Mouse (Mus musculus) gastrocnemius, adult 2 months (tissue): ENCODE measurements around the gene Slc43a3. TPM values are rescaled to one million over a fixed set of nuclear protein-coding genes. Genes with fewer than 3 reads are reported as not detected.
"Not testable (repeated sequence)": the region's sequence is repeated elsewhere in the genome, so short reads cannot be mapped to it uniquely, and the experiment has no call there.

Experiments used
- DNase-seq: peaks from one replicate; pipeline ENCODE4 v3.0.0; 2022
- H3K27ac ChIP-seq: fragments of 200-600 bp; 2 replicates; pipeline ENCODE4 v1.8.1; 2022; ENCODE audit warnings: mild to moderate bottlenecking
- H3K4me3 ChIP-seq: fragments of 200-600 bp; 2 replicates; pipeline ENCODE4 v1.8.1; 2022; ENCODE audit warnings: mild to moderate bottlenecking, moderate library complexity
- CTCF ChIP-seq: fragments of 200-600 bp; IDR thresholded peaks from 2 replicates; pipeline ENCODE4 v1.8.1; 2022; ENCODE audit warnings: antibody characterized with exemption, mild to moderate bottlenecking, moderate library complexity
- intact Hi-C: fragments of 180-260 bp; cut with DNase I; formaldehyde crosslinking; loops from one replicate; pipeline ENCODE4 v1.15.1; 2025
- long read RNA-seq, 2 experiments: library from polyadenylated mRNA; stranded (forward); transcript quantifications; one replicate each; pipeline ENCODE4 v2.0.0; 2021
- total RNA-seq, 2 experiments: library from RNA; stranded (reverse); gene quantifications; 2 replicates each; pipeline ENCODE4 v1.2.3; 2021

The Slc43a3 gene
- total RNA-seq, result 10 to 100 TPM; 26.4 to 30.2 TPM
- long read RNA-seq, experiment 1, transcript Slc43a3-201 (13 exons, 2,583 nt), result major isoform, 19 of 39 reads
- long read RNA-seq, experiment 1, partial matches to known transcripts, result 1 of 39 reads
- long read RNA-seq, experiment 1, other reads (novel, unspliced or antisense), result 19 of 39 reads
- long read RNA-seq, experiment 2, transcript Slc43a3-201 (13 exons, 2,583 nt), result major isoform, 27 of 49 reads
- long read RNA-seq, experiment 2, partial matches to known transcripts, result 2 of 49 reads
- long read RNA-seq, experiment 2, other reads (novel, unspliced or antisense), result 20 of 49 reads

GRCm38 (mm10) chr2:84936474-84937429 is at the start of gene Slc43a3:
Slc43a3 (plus strand) TSS chr2:84936579.
- no peak for TF ChIP-seq CTCF
- peak; percentile 91 for DNase-seq
- Histone ChIP-seq H3K4me3 (peak within 1 kb of the TSS; percentile 73), H3K27ac (peak within 1 kb of the TSS; percentile 87)
- intact Hi-C loops, result no loop called here

GRCm38 (mm10) chr2:84886821-84887281 is 49.5 kb upstream of the Slc43a3 start:
- Histone ChIP-seq H3K27ac (peak overlapping the region; percentile 31; the same call in 1 of the 2 replicates), H3K4me3 (peak overlapping the region; percentile 70)
- TF ChIP-seq CTCF, result no peak
- intact Hi-C loops, result loop anchor here (5.0 kb wide), 1 partner anchor 120 kb away; no protein-coding TSS in a partner anchor
- no peak for DNase-seq

GRCm38 (mm10) chr2:84887411-84888271 is 48.7 kb upstream of the Slc43a3 start:
- peak overlapping the region; percentile 70 for H3K4me3 ChIP-seq
- H3K27ac ChIP-seq, result peak overlapping the region; percentile 46
- intact Hi-C loops, result loop anchor here (5.0 kb wide), 1 partner anchor 120 kb away; no protein-coding TSS in a partner anchor
- peak; percentile 22; the same call in 1 of the 2 replicates for TF ChIP-seq CTCF
- peak; percentile 42 for DNase-seq

GRCm38 (mm10) chr2:84888657-84889315 is 47.6 kb upstream of the Slc43a3 start:
- Histone ChIP-seq H3K4me3 (peak overlapping the region; percentile 64), H3K27ac (peak overlapping the region; percentile 54)
- peak; percentile 83 for DNase-seq
- intact Hi-C loops, result loop anchor here (5.0 kb wide), 1 partner anchor 119 kb away; no protein-coding TSS in a partner anchor
- TF ChIP-seq CTCF, result peak; percentile 81

DNA sequence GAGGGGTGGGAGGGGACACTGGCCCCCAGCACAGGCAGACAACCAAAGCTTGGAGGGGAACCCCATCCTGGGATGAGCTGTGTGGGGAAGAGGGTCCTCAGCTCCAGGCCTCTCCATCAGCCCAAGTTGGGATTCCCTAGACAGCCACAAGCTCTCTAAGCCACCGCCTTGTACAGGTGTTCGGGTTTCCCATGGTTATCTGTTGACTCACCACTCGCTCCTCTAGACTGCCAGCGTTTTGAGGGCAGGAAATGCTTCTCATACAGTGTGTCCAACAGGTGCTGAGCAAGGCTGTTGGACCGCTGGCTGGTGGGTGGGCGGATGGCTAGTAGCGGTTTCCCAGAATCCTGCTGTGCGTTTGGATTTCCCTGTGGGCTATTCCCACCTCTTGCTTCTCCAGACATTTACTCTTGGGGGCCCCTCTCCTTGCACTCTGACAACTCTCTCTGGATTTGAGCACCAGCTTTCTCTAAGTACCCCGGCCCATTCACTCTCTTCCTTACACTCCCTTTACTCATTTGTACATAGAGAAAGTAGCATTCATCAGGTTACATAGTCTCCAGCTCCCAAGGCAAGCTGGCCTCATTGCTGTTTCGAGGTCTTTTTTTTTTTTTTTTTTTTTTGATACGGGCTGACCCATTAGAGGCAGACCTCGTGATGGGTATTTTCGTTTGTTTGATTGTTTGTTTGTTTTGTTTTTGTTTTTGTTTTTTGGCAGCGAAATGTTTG is 46.9 kb upstream of the Slc43a3 start:
- intact Hi-C loops, result loop anchor here (1.0 to 5.0 kb wide), 4 partner anchors 21 to 432 kb away; no protein-coding TSS in a partner anchor
- Histone ChIP-seq H3K4me3 (peak overlapping the region; percentile 64), H3K27ac (peak overlapping the region; percentile 54)
- TF ChIP-seq CTCF, result no peak
- DNase-seq, result peak; percentile 25

GRCm38 (mm10) chr2:84890045-84890340 is 46.4 kb upstream of the Slc43a3 start:
- peak; percentile 86 for TF ChIP-seq CTCF
- peak; percentile 86 for DNase-seq
- intact Hi-C loops, result loop anchor here (1.0 to 5.0 kb wide), 3 partner anchors 21 to 433 kb away; no protein-coding TSS in a partner anchor
- Histone ChIP-seq H3K27ac (no peak overlapping the region), H3K4me3 (no peak overlapping the region)

DNA sequence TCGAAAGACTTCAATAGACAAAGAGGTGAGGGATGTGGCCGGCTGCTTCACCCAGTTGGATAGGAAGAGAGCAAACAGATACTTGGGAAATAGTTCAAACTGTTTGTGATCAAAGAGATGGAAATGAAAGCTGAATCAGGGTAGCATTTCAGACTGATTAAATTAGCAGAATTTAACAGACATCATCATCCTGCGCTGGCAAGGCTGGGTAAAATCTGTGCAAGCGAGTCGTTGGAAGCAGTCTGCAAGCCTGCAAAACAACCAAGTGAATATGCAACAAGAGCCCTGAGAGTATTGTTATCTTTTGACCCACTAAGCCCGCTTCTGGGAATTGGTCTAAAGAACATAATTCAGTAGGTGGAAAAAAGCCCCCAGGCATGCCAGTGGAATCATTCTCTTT is 43.0 kb upstream of the Slc43a3 start:
- intact Hi-C loops, result loop anchor here (5.0 kb wide), 1 partner anchor 436 kb away; no protein-coding TSS in a partner anchor
- Histone ChIP-seq H3K27ac (no peak overlapping the region), H3K4me3 (no peak overlapping the region)
- no peak for TF ChIP-seq CTCF
- DNase-seq, result no peak

GRCm38 (mm10) chr2:84895495-84896198 is 40.7 kb upstream of the Slc43a3 start:
- intact Hi-C loops, result no loop called here
- no peak for DNase-seq
- no peak for TF ChIP-seq CTCF
- H3K4me3 ChIP-seq, result 0 out of 2 replicates have a peak overlapping the region, but pooled peaks have one; percentile 9
- peak overlapping the region; percentile 78 for H3K27ac ChIP-seq

GRCm38 (mm10) chr2:84896686-84897085 is 39.7 kb upstream of the Slc43a3 start:
- intact Hi-C loops, result not testable (repeated sequence)

GRCm38 (mm10) chr2:84912722-84913121 is 23.7 kb upstream of the Slc43a3 start:
- intact Hi-C loops, result no loop called here
- Histone ChIP-seq H3K4me3 (no peak overlapping the region), H3K27ac (peak overlapping the region; percentile 20; the same call in 1 of the 2 replicates)
- no peak for TF ChIP-seq CTCF
- DNase-seq, result no peak

More at GRCm38 (mm10) chr2:84896686-84897085, 39.7 kb upstream of the Slc43a3 start:
- H3K27ac ChIP-seq, result peak overlapping the region; percentile 2; the same call in 1 of the 2 replicates
- DNase-seq, H3K4me3 ChIP-seq: not testable (repeated sequence)
